Mouse (Mus musculus) midbrain, embryonic 13.5 days (tissue): Measurements from ENCODE around the gene Sytl3. TPM values are rescaled to one million over a fixed set of nuclear protein-coding genes. Genes with fewer than 3 reads are reported as not detected.
"Not testable (repeated sequence)": the region's sequence is repeated elsewhere in the genome, so short reads cannot be mapped to it uniquely, and the experiment has no call there.

ENCODE experiments used
- ATAC-seq: fragments of 200-750 bp; cut with Nextera tagmentation; 2 replicates; pipeline ENCODE4 v1.8.0; 2017; ENCODE audit warnings: mild to moderate bottlenecking, moderate TSS enrichment, moderate library complexity
- H3K27ac ChIP-seq: fragments of 300-500 bp; sonication (generic); 2 replicates; pipeline ENCODE4 v1.5.1; 2015; ENCODE audit warnings: inconsistent platforms, mild to moderate bottlenecking, moderate library complexity
- H3K27me3 ChIP-seq: fragments of 300-500 bp; sonication (generic); 2 replicates; pipeline ENCODE4 v1.6.1; 2015; ENCODE audit warnings: mild to moderate bottlenecking, inconsistent platforms
- H3K36me3 ChIP-seq: fragments of 300-500 bp; sonication (generic); 2 replicates; pipeline ENCODE4 v1.6.1; 2015; ENCODE audit warnings: mild to moderate bottlenecking, inconsistent platforms
- H3K4me1 ChIP-seq: fragments of 300-500 bp; sonication (generic); replicated peaks from 2 replicates; pipeline ENCODE4 v1.6.1; 2015; ENCODE audit warnings: inconsistent platforms
- H3K4me2 ChIP-seq: fragments of 300-500 bp; sonication (generic); replicated peaks from 2 replicates; pipeline ENCODE4 v1.6.1; 2015; ENCODE audit warnings: moderate library complexity, mild to moderate bottlenecking, inconsistent platforms
- H3K4me3 ChIP-seq: fragments of 300-500 bp; sonication (generic); replicated peaks from 2 replicates; pipeline ENCODE4 v1.5.1; 2015; ENCODE audit warnings: mild to moderate bottlenecking, inconsistent platforms
- H3K9ac ChIP-seq: fragments of 300-500 bp; sonication (generic); replicated peaks from 2 replicates; pipeline ENCODE4 v1.6.1; 2015; ENCODE audit warnings: mild to moderate bottlenecking, inconsistent platforms
- H3K9me3 ChIP-seq: fragments of 300-500 bp; sonication (generic); 2 replicates; pipeline ENCODE4 v1.6.1; 2016; ENCODE audit warnings: mild to moderate bottlenecking, inconsistent platforms
- WGBS: fragments of 180-500 bp; shearing (Covaris S2); methylation state at CpG from one replicate; pipeline ENCODE4 v1.1.7; 2015; 5-methylcytosine and 5-hydroxymethylcytosine counted together
- polyA plus RNA-seq: library from polyadenylated mRNA; unstranded; fragments of >200 nt; fragmentation: Nextera tagmentation; extraction: Ambion mirVana; gene quantifications from 2 replicates; pipeline ENCODE4 v1.2.1, GENCODE M21; 2015

The Sytl3 gene
- polyA plus RNA-seq, 1 experiment from 2014 or later: 0.35 TPM

- not testable (repeated sequence) for H3K4me2 ChIP-seq, H3K9ac ChIP-seq, H3K9me3 ChIP-seq, H3K4me3 ChIP-seq, ATAC-seq, H3K36me3 ChIP-seq, H3K27ac ChIP-seq, H3K4me1 ChIP-seq, H3K27me3 ChIP-seq
- 94% methylated on average over 2 of the region's 4 CpGs for whole genome bisulfite sequencing
These were observed 23.1 kb upstream of the Sytl3 start for GRCm38 (mm10) chr17:6635781-6636180.

- H3K9me3 ChIP-seq: no peaks in the 10 kb centered on the region
- H3K4me1 ChIP-seq: no peaks in the 10 kb centered on the region
- H3K4me3 ChIP-seq: no peak overlapping the region
- H3K9ac ChIP-seq: no peak overlapping the region
- no peaks in the 10 kb centered on the region for H3K36me3 ChIP-seq
- H3K27me3 ChIP-seq: no peaks in the 10 kb centered on the region
- 79% methylated on average over 5 of the region's 5 CpGs for WGBS
- no peak overlapping the region for H3K27ac ChIP-seq
- no peak overlapping the region for H3K4me2 ChIP-seq
- ATAC-seq: no peak
These were observed 22.0 kb upstream of the Sytl3 start for GRCm38 (mm10) chr17:6636861-6637260.

DNA sequence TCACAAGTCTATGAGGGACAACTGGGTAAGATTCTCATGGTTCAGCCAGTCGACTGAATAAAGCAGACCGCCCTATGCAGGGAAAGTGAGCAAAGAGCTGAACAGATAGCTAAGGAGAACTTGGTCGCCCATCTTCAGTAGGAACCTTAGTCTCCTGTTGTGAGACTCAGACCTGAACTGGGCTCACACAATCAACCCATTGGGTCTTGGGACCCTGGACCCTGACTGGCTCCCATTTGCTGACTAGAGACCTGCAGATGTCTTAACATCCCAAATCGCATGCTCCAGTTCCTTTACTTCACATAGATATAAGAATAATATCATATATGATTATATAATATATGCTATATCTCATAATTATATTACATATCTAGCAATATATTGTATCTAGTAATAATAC lies 21.5 kb upstream of the Sytl3 start:
- H3K4me1 ChIP-seq, H3K9ac ChIP-seq, H3K4me3 ChIP-seq, ATAC-seq, H3K27me3 ChIP-seq, H3K36me3 ChIP-seq, H3K27ac ChIP-seq, H3K4me2 ChIP-seq, H3K9me3 ChIP-seq: not testable (repeated sequence)
- 91% methylated on average over 4 of the region's 4 CpGs for WGBS

DNA sequence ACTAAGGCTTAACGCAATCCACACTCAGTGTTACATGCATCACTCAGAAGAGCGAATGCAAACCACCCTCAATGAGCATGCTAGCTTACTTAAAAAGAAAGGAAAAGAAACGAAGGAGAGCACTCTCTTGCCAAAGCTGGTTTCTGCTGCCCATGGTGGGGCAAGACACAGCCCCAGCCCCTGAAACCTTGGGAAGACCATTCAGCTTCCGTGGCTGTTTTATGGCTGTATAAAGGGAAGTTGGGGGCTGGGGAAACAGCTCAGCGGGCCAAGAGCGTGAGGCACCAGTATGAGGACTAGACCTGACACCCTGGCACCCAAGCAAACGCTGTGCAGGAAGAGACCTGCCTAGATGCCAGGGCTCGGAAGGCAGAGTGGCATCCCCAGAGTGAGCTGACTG lies 20.4 kb upstream of the Sytl3 start:
- H3K9ac ChIP-seq, H3K4me3 ChIP-seq, H3K4me2 ChIP-seq, H3K36me3 ChIP-seq, H3K27ac ChIP-seq, H3K27me3 ChIP-seq, H3K4me1 ChIP-seq, ATAC-seq, H3K9me3 ChIP-seq: not testable (repeated sequence)
- 73% methylated on average over 8 of the region's 8 CpGs for WGBS

GRCm38 (mm10) chr17:6639486-6639885 lies 19.4 kb upstream of the Sytl3 start:
- not testable (repeated sequence) for H3K27ac ChIP-seq, H3K27me3 ChIP-seq, H3K9ac ChIP-seq, H3K4me3 ChIP-seq, H3K36me3 ChIP-seq, H3K4me2 ChIP-seq, H3K4me1 ChIP-seq, H3K9me3 ChIP-seq, ATAC-seq
- 96% methylated on average over 16 of the region's 21 CpGs for WGBS

DNA sequence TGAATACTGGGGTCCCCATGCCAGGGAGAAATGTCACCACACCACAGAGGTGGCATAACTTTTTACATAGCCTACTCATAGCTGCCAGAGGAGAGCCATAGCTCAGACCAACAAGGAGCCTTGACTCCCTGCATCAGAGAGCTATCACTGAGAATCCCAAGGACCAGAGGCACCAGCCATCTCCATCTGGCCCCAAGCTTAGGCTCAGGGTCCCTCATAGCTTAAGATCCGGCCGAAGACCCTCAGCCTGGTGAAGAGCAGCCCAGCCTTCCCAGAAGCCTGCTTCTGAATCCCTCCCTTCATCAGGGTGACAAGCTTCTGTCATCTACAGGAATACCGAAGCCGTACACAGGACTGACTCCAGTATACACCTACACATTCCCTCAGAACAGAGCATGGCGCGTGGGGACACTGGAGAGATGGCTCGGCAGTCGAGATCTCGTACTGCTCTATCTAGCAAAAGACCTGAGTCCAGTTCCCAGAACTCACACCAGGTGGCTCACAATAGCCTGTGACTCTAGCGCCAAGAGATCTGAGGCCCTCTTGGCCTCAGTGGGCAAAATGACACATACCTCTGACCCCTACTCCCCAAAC lies 18.8 kb upstream of the Sytl3 start:
- H3K36me3 ChIP-seq, H3K4me1 ChIP-seq, H3K9me3 ChIP-seq, H3K27me3 ChIP-seq, H3K9ac ChIP-seq, H3K4me2 ChIP-seq, H3K27ac ChIP-seq, ATAC-seq, H3K4me3 ChIP-seq: not testable (repeated sequence)
- 95% methylated on average over 10 of the region's 10 CpGs for WGBS

- H3K27ac ChIP-seq, ATAC-seq, H3K4me1 ChIP-seq, H3K9me3 ChIP-seq, H3K27me3 ChIP-seq, H3K9ac ChIP-seq, H3K4me2 ChIP-seq, H3K36me3 ChIP-seq, H3K4me3 ChIP-seq: not testable (repeated sequence)
- 86% methylated on average over 14 of the region's 14 CpGs for WGBS
These were observed 18.0 kb upstream of the Sytl3 start for GRCm38 (mm10) chr17:6640771-6641429.

GRCm38 (mm10) chr17:6644210-6644609 lies 14.7 kb upstream of the Sytl3 start:
- H3K27ac ChIP-seq, H3K9ac ChIP-seq, H3K4me3 ChIP-seq, H3K36me3 ChIP-seq, H3K9me3 ChIP-seq, H3K4me2 ChIP-seq, H3K4me1 ChIP-seq, ATAC-seq, H3K27me3 ChIP-seq: not testable (repeated sequence)
- WGBS: 89% methylated on average over 9 of the region's 9 CpGs

- WGBS: 87% methylated on average over 4 of the region's 4 CpGs
These were observed 14.2 kb upstream of the Sytl3 start for GRCm38 (mm10) chr17:6644673-6645072.

DNA sequence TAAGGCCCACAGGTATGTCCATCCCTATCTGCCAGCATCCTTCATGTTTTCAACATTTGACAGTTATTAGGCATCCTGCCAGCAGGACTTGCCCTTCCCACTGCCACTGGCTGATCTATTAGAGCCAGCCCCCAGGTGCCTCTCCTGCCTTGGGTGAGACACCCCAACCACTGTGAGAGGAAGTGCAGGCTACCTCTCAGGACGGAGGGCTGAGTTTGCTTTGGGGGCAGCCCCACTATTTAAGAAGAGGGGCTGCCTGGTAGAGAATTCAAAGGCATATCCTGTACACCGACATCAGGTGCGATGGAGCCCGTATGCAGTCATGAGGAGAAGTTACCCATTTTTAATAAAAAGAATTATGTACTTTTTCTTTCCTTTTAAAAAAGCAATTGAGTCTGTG lies 13.2 kb upstream of the Sytl3 start:
- not testable (repeated sequence) for H3K4me3 ChIP-seq, H3K9ac ChIP-seq, H3K9me3 ChIP-seq, H3K4me1 ChIP-seq, H3K27me3 ChIP-seq, ATAC-seq, H3K4me2 ChIP-seq, H3K36me3 ChIP-seq, H3K27ac ChIP-seq
- 97% methylated on average over 4 of the region's 4 CpGs for whole genome bisulfite sequencing

More at GRCm38 (mm10) chr17:6644673-6645072, 14.2 kb upstream of the Sytl3 start:
- not testable (repeated sequence) for H3K27me3 ChIP-seq, H3K4me3 ChIP-seq, H3K9ac ChIP-seq, H3K27ac ChIP-seq, H3K4me2 ChIP-seq, ATAC-seq, H3K9me3 ChIP-seq, H3K36me3 ChIP-seq, H3K4me1 ChIP-seq

DNA sequence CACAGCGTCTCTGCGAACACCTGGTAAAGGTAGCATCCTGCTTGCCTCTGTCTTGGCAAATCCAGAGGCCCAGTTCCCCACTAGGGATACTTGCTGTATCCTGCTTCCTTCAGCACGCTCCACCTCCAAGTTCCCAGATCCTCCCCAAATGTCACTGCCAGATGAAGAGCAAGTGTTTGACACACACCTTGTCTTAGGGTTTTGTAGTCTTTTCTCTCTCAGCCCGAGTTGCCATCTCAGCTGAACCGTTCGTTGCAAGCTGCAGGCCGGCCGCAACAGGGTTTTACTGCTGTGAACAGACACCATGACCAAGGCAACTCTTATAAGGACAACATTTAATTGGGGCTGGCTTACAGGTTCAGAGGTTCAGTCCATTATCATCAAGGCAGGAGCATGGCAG lies 12.1 kb upstream of the Sytl3 start:
- H3K36me3 ChIP-seq, H3K27me3 ChIP-seq, H3K4me1 ChIP-seq, ATAC-seq, H3K9me3 ChIP-seq, H3K9ac ChIP-seq, H3K27ac ChIP-seq, H3K4me3 ChIP-seq, H3K4me2 ChIP-seq: not testable (repeated sequence)
- 94% methylated on average over 8 of the region's 8 CpGs for WGBS

DNA sequence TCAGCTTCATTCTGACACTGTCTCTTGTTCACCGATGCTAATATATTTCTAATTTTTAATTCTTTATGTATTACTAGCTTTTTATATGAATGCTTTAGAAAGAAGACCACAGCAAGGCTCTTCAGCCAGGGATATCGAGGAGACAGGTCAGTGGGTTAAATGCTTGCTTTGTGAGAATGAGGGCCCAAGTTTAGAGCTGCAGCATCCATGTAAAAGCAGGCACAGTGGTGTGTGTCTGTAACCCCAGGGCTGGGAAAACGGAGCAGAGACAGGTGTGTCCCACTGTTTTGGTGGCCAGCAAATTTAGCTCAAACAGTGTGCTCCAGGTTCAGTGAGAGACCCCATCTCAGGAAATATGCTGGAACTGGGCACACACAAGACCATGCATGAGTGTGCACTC lies 11.4 kb upstream of the Sytl3 start:
- H3K36me3 ChIP-seq, H3K4me2 ChIP-seq, H3K4me1 ChIP-seq, H3K27me3 ChIP-seq, H3K9ac ChIP-seq, ATAC-seq, H3K4me3 ChIP-seq, H3K9me3 ChIP-seq, H3K27ac ChIP-seq: not testable (repeated sequence)
- WGBS: 86% methylated on average over 3 of the region's 3 CpGs

DNA sequence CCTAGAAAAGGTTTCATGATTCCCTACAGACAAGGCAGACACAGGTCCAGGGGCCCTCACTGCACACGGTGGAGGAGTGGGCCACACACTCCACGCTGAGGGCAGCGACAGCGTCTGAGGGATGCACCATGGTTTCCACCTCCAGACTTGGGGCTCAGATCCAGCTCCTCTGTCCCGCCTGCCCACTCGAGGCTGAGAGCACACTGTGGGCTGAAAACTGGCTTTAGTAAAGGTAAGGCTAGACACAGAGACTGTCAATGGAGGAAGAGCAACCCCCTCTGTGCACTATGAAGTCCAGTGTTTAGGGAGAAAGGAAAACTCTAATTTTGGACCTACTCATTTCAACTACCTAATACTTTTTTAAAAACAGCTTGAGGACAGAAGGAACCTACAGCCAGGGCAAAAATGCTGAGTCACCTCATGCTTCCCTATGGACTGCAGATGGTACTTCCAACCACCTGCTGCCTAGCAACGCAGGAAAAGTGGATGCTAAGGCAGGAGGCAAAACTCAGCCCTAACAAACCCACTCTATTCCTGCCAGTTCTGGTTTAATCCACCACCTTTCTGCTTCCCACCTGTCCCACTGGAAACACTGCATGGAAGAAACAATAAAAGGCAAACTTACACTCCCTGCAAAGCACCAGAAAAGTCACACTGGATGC lies 7.9 kb upstream of the Sytl3 start:
- H3K4me2 ChIP-seq, H3K9me3 ChIP-seq, H3K4me3 ChIP-seq, H3K36me3 ChIP-seq, H3K27ac ChIP-seq, H3K27me3 ChIP-seq, H3K4me1 ChIP-seq, ATAC-seq, H3K9ac ChIP-seq: not testable (repeated sequence)
- 89% methylated on average over 7 of the region's 7 CpGs for WGBS
